8 mouse cellular contexts compared by ENCODE assay signal in the genomic region with DNA sequence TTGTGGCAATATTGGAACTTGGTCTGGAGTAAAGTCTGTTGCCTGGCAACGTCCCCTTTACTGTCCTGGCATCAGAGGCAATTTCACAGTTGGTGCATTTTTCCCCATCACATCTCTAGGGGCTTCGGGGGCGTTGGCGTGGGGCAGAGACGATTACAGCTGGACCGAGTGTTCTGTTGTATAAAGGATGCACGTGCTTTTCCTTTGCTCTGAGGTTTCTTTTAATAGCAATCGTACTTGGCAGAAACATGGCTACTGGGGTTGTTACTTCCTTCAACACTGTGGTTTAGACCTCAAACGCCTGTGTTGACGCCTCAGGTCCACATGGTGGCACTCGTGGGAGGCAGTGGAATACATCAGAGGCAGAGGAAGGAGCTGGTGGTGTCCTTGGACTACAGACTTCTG. TPM values are rescaled to one million over a fixed set of nuclear protein-coding genes. Genes with fewer than 3 reads are reported as not detected.
DNase-seq lines count a peak whose midpoint lies in the region; ATAC-seq and TF ChIP-seq lines count a peak whose summit lies in the region.

No protein-coding gene starts in this region.

- peak; percentile 79 for ATAC-seq in intestine, postnatal 0 days

- intact Hi-C loops in left cerebral cortex, postnatal 14 days (cut with DNase I), result loop anchor here (5.0 kb wide), 1 partner anchor 34 kb away; no protein-coding TSS in a partner anchor

- WGBS in intestine, postnatal 0 days, result 29% methylated on average over 11 of the region's 11 CpGs

- no peak overlapping the region for H3K9ac ChIP-seq in intestine, postnatal 0 days (ENCODE audit: low read depth, low read length)

- no peak overlapping the region for H3K4me3 ChIP-seq in intestine, postnatal 0 days (ENCODE audit: low read depth, low read length)

- no peaks in the 10 kb centered on the region for H3K27me3 ChIP-seq in intestine, postnatal 0 days (replicated peaks; ENCODE audit: control insufficient read depth, insufficient read depth, low read length)

- no peak overlapping the region for H3K27ac ChIP-seq in intestine, postnatal 0 days (ENCODE audit: low read depth, low read length)

- H3K4me2 ChIP-seq in intestine, postnatal 0 days (replicated peaks; ENCODE audit: low read depth), result no peak overlapping the region

- TF ChIP-seq CTCF in intestine, postnatal 0 days (IDR thresholded peaks at IDR 0.05; ENCODE audit: low read depth), result peak; percentile 88

- H3K36me3 ChIP-seq in intestine, postnatal 0 days (ENCODE audit: control insufficient read depth, insufficient read depth), result no peaks in the 10 kb centered on the region

- H3K4me1 ChIP-seq in intestine, postnatal 0 days (replicated peaks; ENCODE audit: control insufficient read depth, insufficient read depth, low read length), result no peaks in the 10 kb centered on the region

- DNase-seq in WW6 (ENCODE audit: low read depth, low spot score) (peak; percentile 52), MN1 (ENCODE audit: low spot score) (no peak)
- peak; percentile 5 for DNase-seq in cerebellum, adult 9-11 months
- peak; percentile 21 for DNase-seq in gastrocnemius, postnatal 25 days
- peak; percentile 47 to 81 for DNase-seq in left cerebral cortex, postnatal 14 days (ENCODE audit: low spot score in 2 of 2)
- DNase-seq in mesoderm, embryonic 11.5 days (ENCODE audit: low read depth, low spot score), result peak; percentile 47
- peak; percentile 24 to 30 for DNase-seq in right cerebral cortex, postnatal 36 days (ENCODE audit: low spot score in 2 of 2)

- H3K9me3 ChIP-seq in intestine, postnatal 0 days (ENCODE audit: control insufficient read depth), result no peaks in the 10 kb centered on the region

RNA-seq across cellular contexts. Expression of a gene that starts 2.1 kb away (rescaled TPM):
- total RNA-seq in gastrocnemius, postnatal 25 days (2021), result not detected
- polyA plus RNA-seq in intestine, postnatal 0 days (2015; fragmentation: Nextera tagmentation; extraction: Ambion mirVana), result not detected in 2 replicates
- not detected for total RNA-seq in left cerebral cortex, postnatal 14 days (2021)

RNA-seq across cellular contexts. Expression of a gene that starts 8.8 kb away (rescaled TPM):
- total RNA-seq in gastrocnemius, postnatal 25 days (2021), result under 1 TPM in 1 of 2 experiments, not detected in 1; 0.46 TPM
- polyA plus RNA-seq in intestine, postnatal 0 days (2015; fragmentation: Nextera tagmentation; extraction: Ambion mirVana), result 0.09 and 0.20 TPM in 2 replicates
- total RNA-seq in left cerebral cortex, postnatal 14 days (2021), result under 1 TPM in 1 of 2 experiments, not detected in 1; 0.25 TPM

RNA-seq across cellular contexts. Expression of a gene that starts 52.0 kb away (rescaled TPM):
- total RNA-seq in gastrocnemius, postnatal 25 days (2021), result not detected
- 0.14 TPM in 2 replicates for polyA plus RNA-seq in intestine, postnatal 0 days (2015; fragmentation: Nextera tagmentation; extraction: Ambion mirVana)
- not detected for total RNA-seq in left cerebral cortex, postnatal 14 days (2021)

RNA-seq across cellular contexts. Expression of a gene that starts 58.4 kb away (rescaled TPM):
- under 1 TPM in 1 of 2 experiments, not detected in 1; 0.19 TPM for total RNA-seq in gastrocnemius, postnatal 25 days (2021)
- 0.12 and 0.16 TPM in 2 replicates for polyA plus RNA-seq in intestine, postnatal 0 days (2015; fragmentation: Nextera tagmentation; extraction: Ambion mirVana)
- total RNA-seq in left cerebral cortex, postnatal 14 days (2021), result not detected
